Mouse (Mus musculus) activated CD4-positive, CD25-positive, alpha-beta regulatory T cell (primary cell): ENCODE measurements around the gene Gc. TPM values are rescaled to one million over a fixed set of nuclear protein-coding genes. Genes with fewer than 3 reads are reported as not detected.

Experiments used
- polyA plus RNA-seq, 2 experiments: library from polyadenylated mRNA; unstranded; fragments of 100-300 nt; shearing (Covaris generic); gene quantifications; one replicate each; pipeline ENCODE4 v1.2.1; 2017

The Gc gene
- polyA plus RNA-seq: not detected

DNA sequence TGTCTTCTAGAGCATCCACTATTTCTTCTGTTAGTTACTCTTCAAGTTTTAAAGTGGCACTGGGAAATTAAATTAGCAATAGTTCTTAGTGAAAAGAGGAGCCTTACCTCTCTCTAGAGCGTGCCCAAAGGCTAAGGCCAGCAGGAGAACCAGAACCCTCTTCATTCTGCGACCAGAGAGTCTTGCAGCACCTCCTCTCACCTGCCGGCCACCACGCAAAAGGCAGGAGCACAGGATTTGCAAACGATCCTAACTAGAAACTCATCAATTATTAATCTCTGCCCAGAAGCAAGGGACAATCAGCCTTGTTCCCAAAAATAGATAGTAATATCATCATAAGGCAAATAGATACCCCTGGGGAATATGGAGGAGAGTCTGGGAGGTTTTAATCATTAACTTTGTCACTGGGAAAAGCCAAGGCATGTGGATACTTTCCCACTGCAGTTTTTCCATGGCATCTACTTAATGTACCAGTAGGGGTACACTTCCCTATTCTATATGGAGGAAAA, at the start of gene Gc:
Gene Gc (minus strand): TSS at position 345 of the 509 bp plus-strand sequence.

Other genes starting within 250 kb of the Gc start
- gene Npffr2, start 69.5 kb upstream of the Gc start, polyA plus RNA-seq: not detected